Mouse (Mus musculus) testis, postnatal 14 days (tissue): ENCODE measurements at regions not wholly inside any gene's neighbourhood (a gene's known extent, or its start where the extent isn't known, plus 50 kb on each side); places are given as distances from the start of the nearest gene placed in this dataset.
"Not testable (repeated sequence)": the region's sequence is repeated elsewhere in the genome, so short reads cannot be mapped to it uniquely, and the experiment has no call there.

ENCODE experiments used
- DNase-seq: peaks from one replicate; pipeline ENCODE4 v3.0.0; 2021; ENCODE audit warnings: low spot score

- DNase-seq, result no peak
These were observed 704.0 kb downstream of the 4930447A16Rik start for GRCm38 (mm10) chr15:38129330-38129729.

GRCm38 (mm10) chr15:38129861-38130631 lies 704.7 kb downstream of the 4930447A16Rik start:
- DNase-seq, result peak; percentile 53

- no peak for DNase-seq
These were observed 705.3 kb downstream of the 4930447A16Rik start for GRCm38 (mm10) chr15:38130632-38131028.

- DNase-seq, result no peak
These were observed 714.3 kb downstream of the 4930447A16Rik start for GRCm38 (mm10) chr15:38139639-38140038.

- DNase-seq, result no peak
These were observed 718.1 kb downstream of the 4930447A16Rik start for GRCm38 (mm10) chr15:38143495-38143894.

- DNase-seq, result no peak
These were observed 726.3 kb downstream of the 4930447A16Rik start for GRCm38 (mm10) chr15:38151654-38152053.

GRCm38 (mm10) chr15:38153821-38154220 lies 728.5 kb downstream of the 4930447A16Rik start:
- DNase-seq, result not testable (repeated sequence)

- no peak for DNase-seq
These were observed 733.8 kb downstream of the 4930447A16Rik start for GRCm38 (mm10) chr15:38159161-38159560.

- no peak for DNase-seq
These were observed 738.4 kb downstream of the 4930447A16Rik start for GRCm38 (mm10) chr15:38163721-38164120.

GRCm38 (mm10) chr15:38164848-38165247 lies 739.5 kb downstream of the 4930447A16Rik start:
- no peak for DNase-seq

- DNase-seq, result peak; percentile 68
These were observed 740.6 kb downstream of the 4930447A16Rik start for GRCm38 (mm10) chr15:38165881-38166445.

- no peak for DNase-seq
These were observed 741.1 kb downstream of the 4930447A16Rik start for GRCm38 (mm10) chr15:38166476-38166875.

GRCm38 (mm10) chr15:38167618-38168152 lies 742.3 kb downstream of the 4930447A16Rik start:
- no peak for DNase-seq

- no peak for DNase-seq
These were observed 743.8 kb downstream of the 4930447A16Rik start for GRCm38 (mm10) chr15:38169191-38169590.
